Mouse (Mus musculus): ENCODE data around the gene Gulp1.

DNA sequence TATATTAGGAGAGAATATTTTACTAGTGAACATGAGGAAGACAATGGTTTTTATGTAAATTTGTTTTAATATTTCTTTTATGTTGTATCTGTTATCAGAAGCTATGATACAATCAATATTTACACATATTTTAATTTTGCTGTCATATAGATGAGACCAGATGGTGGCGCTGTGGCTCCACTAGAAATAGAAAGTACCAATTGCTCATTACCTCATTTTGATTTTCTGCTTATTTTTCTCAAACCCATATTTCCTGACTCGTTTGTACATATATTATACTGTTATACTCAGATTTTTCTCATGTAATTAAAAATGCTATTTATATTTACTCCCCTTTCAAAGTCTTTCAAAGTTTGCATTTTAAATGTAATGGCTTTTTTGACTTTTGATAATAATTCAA is 194.4 kb downstream of the Gulp1 start:
- TF ChIP-seq USF1 (IDR thresholded peaks at IDR 0.05; ENCODE audit: low read depth) (no peak), POLR2A (IDR thresholded peaks at IDR 0.05; ENCODE audit: insufficient read length, low read depth) (no peak), TCF3 (IDR thresholded peaks at IDR 0.05; ENCODE audit: insufficient read length, low read depth) (no peak), E2F4 (IDR thresholded peaks at IDR 0.05; ENCODE audit: insufficient read depth) (no peak), MYOD1 (IDR thresholded peaks at IDR 0.05; ENCODE audit: control insufficient read depth in 1 of 3, insufficient read length in 2 of 3, low read depth in 2 of 3) (no peak), SRF (IDR thresholded peaks at IDR 0.05; ENCODE audit: control insufficient read depth, insufficient read length, low read depth) (no peak), REST (IDR thresholded peaks at IDR 0.05; ENCODE audit: insufficient read depth, insufficient read length) (no peak), TCF12 (IDR thresholded peaks at IDR 0.05; ENCODE audit: insufficient read depth, poor library complexity, severe bottlenecking) (no peak), MAX (IDR thresholded peaks at IDR 0.05; ENCODE audit: low read depth) (no peak), POLR2AphosphoS2 (IDR thresholded peaks at IDR 0.05; ENCODE audit: insufficient read length, low read depth) (no peak), CEBPB (IDR thresholded peaks at IDR 0.05; ENCODE audit: insufficient read depth, poor library complexity, severe bottlenecking) (no peak)

Data from myocyte (in vitro differentiated cells).